Mouse (Mus musculus): Measurements from ENCODE around the gene Gm28372. TPM values are rescaled to one million over a fixed set of nuclear protein-coding genes. Genes with fewer than 3 reads are reported as not detected.
"Not testable (repeated sequence)": the region's sequence is repeated elsewhere in the genome, so short reads cannot be mapped to it uniquely, and the experiment has no call there.

Gene Gm28372
- not detected for total RNA-seq (2021)

GRCm38 (mm10) chr2:130404939-130405338, at the start of gene Gm28372, which contains the start of gene 1700020A23Rik:
Gm28372 (plus strand) TSS chr2:130405239.
1700020A23Rik (plus strand) TSS chr2:130405259.
- no peak for DNase-seq
- intact Hi-C loops (cut with DNase I), result no loop called here

- intact Hi-C loops (cut with DNase I), result no loop called here
Measured at GRCm38 (mm10) chr2:130357551-130357950, 47.5 kb upstream of the Gm28372 start.

GRCm38 (mm10) chr2:130358852-130359251, 46.2 kb upstream of the Gm28372 start:
- no peak for DNase-seq
- intact Hi-C loops (cut with DNase I), result no loop called here

More at GRCm38 (mm10) chr2:130357551-130357950, 47.5 kb upstream of the Gm28372 start:
- no peak for DNase-seq

DNA sequence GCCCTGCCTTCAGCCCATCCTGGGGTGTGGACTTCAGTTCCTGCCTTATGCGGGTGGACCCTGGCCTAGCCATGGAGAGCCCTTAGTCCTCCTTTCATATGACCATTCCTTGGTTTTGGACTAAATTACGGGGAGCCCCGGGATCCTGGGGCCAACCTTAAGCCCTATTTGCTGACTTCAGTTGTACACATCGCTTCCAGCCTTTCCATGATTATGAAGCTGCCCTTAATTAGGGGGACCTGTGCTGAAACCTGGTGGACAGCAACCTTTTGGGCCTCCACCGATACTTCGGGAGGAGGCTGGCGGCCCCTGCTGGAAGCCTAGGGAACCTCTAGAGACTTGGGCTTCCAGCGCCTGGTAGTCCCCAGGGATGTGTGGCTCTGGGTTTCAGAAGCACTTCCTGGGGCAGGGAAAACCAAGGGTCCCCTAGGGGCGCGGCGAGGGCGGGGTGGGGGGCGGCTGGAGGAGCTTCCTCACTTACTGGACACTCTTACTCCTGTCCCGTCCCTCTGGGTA, 42.5 kb upstream of the Gm28372 start:
- intact Hi-C loops (cut with DNase I), result loop anchor here (5.0 kb wide), 1 partner anchor 70 kb away; no protein-coding TSS in a partner anchor
- peak; percentile 43 for DNase-seq

- intact Hi-C loops (cut with DNase I), result no loop called here
- no peak for DNase-seq
Measured at GRCm38 (mm10) chr2:130365211-130366094, 39.6 kb upstream of the Gm28372 start.

DNA sequence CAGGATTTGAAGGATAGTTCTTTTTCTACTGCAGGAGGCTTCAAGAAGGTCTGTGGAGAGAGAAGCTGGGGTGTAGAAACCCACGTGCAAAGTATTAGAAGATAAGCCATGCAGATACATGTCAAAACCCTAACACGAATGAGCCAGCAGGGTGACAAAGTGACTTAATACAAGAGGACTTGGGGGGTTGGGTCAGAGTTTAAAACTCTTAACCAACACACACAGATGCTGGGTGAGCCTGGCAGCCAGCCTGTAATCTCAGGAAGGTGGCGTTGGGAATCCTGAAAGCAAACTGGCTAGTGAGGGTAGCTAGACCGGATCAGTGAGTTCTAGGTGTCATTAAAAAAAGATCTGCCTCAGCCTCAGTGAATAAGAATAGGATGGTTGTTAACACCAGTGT, 37.7 kb upstream of the Gm28372 start:
- intact Hi-C loops (cut with DNase I), result no loop called here
- no peak for DNase-seq

- DNase-seq; intact Hi-C loops (cut with DNase I): not testable (repeated sequence)
Measured at GRCm38 (mm10) chr2:130373026-130373425, 32.0 kb upstream of the Gm28372 start.

GRCm38 (mm10) chr2:130374951-130375350, 30.1 kb upstream of the Gm28372 start:
- DNase-seq, result peak; percentile 15

DNA sequence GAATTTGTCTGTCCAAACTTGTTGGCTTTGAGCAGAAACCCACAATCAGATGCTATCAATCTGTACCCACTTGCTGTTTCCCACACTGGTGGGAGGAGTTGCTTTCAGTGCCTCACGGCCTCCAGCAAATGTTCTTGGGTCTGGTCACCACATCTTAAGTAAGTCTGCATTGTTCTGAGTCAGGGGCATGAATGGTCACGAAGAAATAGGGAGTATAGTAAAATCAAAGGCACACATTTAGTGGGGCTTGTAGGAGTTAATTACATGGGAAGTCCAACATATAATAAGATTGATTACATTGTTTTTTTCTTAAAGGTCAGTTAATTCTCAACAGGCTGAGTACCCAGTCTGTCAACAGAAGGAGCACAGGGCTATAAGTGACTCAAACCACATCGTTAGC, 21.8 kb upstream of the Gm28372 start:
- intact Hi-C loops (cut with DNase I), result no loop called here
- no peak for DNase-seq

More at GRCm38 (mm10) chr2:130374951-130375350, 30.1 kb upstream of the Gm28372 start:
- intact Hi-C loops (cut with DNase I), result no loop called here

GRCm38 (mm10) chr2:130383895-130384294, 21.1 kb upstream of the Gm28372 start:
- DNase-seq, result no peak
- intact Hi-C loops (cut with DNase I), result no loop called here

DNA sequence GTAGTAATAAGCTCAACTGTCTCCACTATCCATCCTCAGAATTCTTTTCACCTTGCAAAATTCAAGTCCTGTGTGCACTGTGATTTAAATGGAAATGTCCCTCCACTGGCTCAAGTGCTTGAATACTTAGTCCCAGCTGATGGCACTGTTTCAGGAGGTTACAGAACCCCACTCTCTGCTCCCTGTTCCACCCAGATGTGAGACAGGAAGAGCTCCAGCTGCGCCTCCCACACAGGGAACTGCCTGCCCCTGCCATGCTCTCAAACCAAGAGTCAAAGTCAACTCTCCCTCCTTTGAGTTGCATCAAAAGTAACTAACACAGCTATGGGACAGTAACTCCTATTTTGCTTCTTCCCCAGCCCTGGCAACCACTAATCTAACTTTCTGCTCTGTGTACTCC, 18.8 kb upstream of the Gm28372 start:
- no peak for DNase-seq
- intact Hi-C loops (cut with DNase I), result no loop called here

DNA sequence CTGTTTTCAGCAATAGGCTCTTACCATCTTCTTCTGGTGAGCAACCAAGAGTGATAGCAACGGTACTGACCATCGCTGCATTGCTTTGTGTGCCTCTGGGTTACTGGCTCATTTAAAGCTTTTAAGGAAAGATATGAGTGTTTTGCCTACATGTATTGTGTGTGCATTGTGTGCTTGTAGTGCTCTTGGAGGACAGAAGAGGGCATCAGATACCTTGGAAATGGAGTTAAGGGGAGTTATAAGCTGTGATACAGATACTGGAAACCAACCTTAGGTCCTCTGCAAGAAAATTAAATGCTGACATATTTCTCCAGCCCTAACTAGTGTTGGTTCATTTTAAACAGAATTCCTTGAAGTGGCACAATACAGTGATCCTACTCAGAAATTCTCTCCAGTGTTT, 16.2 kb upstream of the Gm28372 start:
- DNase-seq, result no peak
- intact Hi-C loops (cut with DNase I), result no loop called here

- DNase-seq, result no peak
- intact Hi-C loops (cut with DNase I), result no loop called here
Measured at GRCm38 (mm10) chr2:130390993-130391625, 13.9 kb upstream of the Gm28372 start.

DNA sequence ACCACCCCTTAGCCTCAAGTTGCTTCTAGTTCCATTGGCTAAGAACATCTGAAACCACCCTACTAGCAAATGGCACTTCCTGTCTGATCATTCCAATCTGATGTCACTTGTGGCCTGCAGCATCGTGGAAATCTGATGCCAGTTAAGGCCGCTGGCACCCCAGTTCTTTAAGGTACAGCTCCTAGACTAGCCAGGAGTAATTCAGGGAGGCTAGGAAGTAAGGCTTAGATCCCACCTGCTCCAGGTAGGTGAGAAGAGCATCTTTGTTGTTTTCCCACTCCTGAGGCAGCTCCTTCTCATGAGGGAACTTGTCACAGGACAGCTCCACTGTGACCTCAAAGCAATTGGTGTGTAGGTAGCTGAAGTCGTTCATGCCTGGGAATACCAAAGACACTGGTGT, 12.2 kb upstream of the Gm28372 start:
- intact Hi-C loops (cut with DNase I), result no loop called here
- DNase-seq, result no peak

- DNase-seq, result no peak
- intact Hi-C loops (cut with DNase I), result no loop called here
Measured at GRCm38 (mm10) chr2:130395696-130396095, 9.3 kb upstream of the Gm28372 start.

GRCm38 (mm10) chr2:130397186-130397985, 7.7 kb upstream of the Gm28372 start, which contains the start of gene Cpxm1:
Cpxm1 (minus strand) TSS chr2:130397574.
- intact Hi-C loops (cut with DNase I), result no loop called here
- peak; percentile 36 for DNase-seq

DNA sequence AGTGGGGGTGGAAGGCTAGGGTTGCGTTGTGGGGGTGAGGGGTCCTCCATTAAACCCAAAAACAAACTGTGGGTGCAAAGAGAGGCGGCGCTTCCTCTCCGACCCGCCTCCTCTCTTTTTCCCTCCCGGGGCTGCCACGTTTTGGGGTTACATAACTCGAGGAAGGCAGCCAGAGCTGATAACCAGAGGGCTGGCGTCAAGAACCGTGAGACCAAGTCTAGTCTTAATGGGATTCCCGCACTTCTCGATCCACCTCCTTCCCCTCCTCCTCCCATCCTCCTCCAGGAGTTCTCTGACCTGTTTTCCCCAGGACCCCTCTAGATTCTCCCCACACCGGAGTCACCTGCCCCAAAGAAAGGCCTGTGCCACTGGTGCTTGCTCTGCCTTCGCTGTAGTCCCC, 6.9 kb upstream of the Gm28372 start:
- no peak for DNase-seq
- intact Hi-C loops (cut with DNase I), result no loop called here

DNA sequence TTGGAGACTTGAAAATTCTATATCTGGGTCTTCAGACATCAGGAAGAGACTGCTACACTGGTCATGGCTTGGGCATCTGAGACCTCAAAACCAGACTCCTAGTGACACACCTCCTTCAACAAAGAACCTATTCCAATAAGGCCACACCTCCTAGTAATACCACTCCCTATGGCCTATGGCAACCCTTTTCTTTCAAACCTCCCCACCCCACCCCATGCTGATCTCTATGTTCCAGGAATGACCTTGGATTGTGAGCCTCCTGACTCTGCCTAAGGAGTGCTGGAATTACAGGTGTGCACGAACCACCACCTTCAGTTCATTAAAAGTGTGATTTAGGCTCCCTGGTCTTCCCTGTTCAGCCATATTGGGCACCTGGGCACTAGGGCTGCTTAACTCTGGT, 5.0 kb upstream of the Gm28372 start:
- intact Hi-C loops (cut with DNase I), result no loop called here

GRCm38 (mm10) chr2:130401891-130402290, 3.1 kb upstream of the Gm28372 start:
- intact Hi-C loops (cut with DNase I), result no loop called here
- DNase-seq, result no peak

More for the DNA sequence above, 5.0 kb upstream of the Gm28372 start:
- DNase-seq, result no peak

DNA sequence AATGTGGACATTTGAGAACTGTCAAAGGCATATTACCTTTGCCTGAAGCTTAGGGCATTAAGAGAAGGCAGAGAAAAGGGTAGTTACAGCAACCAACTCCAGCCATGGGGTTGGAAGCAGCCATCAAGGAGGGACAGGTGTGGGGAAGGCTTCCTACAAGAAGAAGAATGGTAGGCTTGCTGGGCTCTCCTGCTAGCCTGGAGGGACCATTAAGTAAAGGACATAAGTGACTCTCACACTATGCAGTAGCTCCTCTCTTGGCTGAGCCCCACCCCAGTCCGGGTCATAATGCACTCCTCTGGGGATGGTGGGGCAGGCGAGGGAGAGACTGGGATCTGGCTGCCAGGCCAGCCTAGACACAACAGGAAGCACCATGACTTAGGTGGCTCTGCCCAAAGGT, 1.1 kb downstream of the Gm28372 start, which contains the start of gene Tmem239:
TSS of gene Tmem239 (plus strand) at position 301 of the 400 bp plus-strand sequence.
- no peak for DNase-seq
- intact Hi-C loops (cut with DNase I), result no loop called here

DNA sequence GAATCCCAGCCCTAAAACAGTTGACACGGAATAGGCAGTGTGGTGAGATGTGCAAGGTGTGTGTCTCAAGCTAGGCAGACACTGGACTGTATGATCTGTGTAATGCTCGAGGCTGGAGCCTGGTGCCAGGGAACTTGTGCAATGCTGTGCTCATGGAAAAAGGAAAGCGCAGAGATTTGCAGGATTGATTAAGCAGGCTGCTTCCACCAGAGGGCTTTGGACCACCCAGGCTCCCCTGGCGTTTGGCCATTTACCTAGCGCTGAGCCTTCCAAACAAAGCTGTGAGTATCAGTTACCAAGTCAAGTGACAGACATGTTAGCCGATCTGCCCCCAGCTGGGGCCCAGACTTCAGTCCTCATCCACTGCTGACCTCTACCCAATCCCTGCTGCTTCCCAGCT, 3.2 kb downstream of the Gm28372 start:
- intact Hi-C loops (cut with DNase I), result no loop called here
- DNase-seq, result peak; percentile 53
